Mouse (Mus musculus): Measurements from ENCODE around the gene Nol3. TPM values are rescaled to one million over a fixed set of nuclear protein-coding genes. Genes with fewer than 3 reads are reported as not detected.
"Not testable (repeated sequence)": the region's sequence is repeated elsewhere in the genome, so short reads cannot be mapped to it uniquely, and the experiment has no call there.

Nol3 gene
- polyA plus RNA-seq (2015; fragmentation: Nextera tagmentation; extraction: Ambion mirVana), result 5.2 and 5.8 TPM in 2 replicates

DNA sequence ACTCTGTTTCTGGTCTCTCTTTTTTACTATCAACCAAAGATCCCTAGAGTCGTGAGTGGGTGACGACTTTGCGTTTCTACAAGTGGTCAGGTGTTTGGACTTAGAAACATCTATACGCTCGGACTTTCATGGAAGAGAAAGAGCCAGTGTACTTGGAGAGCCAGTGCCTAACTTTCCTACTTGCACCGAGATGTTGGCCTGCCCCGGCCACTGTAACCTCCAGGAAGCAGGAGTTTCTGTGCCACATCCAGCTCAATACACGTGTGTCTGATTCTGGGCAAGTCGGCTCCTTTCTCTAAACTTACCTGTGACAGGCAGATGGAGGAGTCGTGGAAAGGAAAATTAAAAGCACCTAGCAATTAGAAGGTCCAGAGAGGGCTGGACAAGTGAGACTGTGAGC, at the start of gene Nol3:
Gene Nol3, plus strand, starts transcription at position 301 of the 400 bp plus-strand sequence.
- Histone ChIP-seq H3K4me1 (ENCODE audit: control insufficient read depth, insufficient read depth, low read length) (peaks cover 8% of the 10 kb centered on the region), H3K9ac (ENCODE audit: low read length) (peak within 1 kb of the TSS; percentile 63), H3K27me3 (ENCODE audit: control insufficient read depth, insufficient read depth, low read length) (peaks cover 69% of the 10 kb centered on the region), H3K9me3 (replicated peaks; ENCODE audit: control insufficient read depth, low read length) (no peaks in the 10 kb centered on the region), H3K4me3 (ENCODE audit: low read length) (peak within 1 kb of the TSS; percentile 47), H3K27ac (ENCODE audit: low read length) (no peak within 1 kb of the TSS), H3K36me3 (ENCODE audit: control insufficient read depth, insufficient read depth) (no peaks in the 10 kb centered on the region), H3K4me2 (ENCODE audit: low read depth, low read length) (peak within 1 kb of the TSS; percentile 68)
- WGBS, result 7% methylated on average over 10 of the region's 10 CpGs
- no peak for ATAC-seq (replicated peaks; ENCODE audit: extremely low read depth, insufficient read depth, low FRiP score)

DNA sequence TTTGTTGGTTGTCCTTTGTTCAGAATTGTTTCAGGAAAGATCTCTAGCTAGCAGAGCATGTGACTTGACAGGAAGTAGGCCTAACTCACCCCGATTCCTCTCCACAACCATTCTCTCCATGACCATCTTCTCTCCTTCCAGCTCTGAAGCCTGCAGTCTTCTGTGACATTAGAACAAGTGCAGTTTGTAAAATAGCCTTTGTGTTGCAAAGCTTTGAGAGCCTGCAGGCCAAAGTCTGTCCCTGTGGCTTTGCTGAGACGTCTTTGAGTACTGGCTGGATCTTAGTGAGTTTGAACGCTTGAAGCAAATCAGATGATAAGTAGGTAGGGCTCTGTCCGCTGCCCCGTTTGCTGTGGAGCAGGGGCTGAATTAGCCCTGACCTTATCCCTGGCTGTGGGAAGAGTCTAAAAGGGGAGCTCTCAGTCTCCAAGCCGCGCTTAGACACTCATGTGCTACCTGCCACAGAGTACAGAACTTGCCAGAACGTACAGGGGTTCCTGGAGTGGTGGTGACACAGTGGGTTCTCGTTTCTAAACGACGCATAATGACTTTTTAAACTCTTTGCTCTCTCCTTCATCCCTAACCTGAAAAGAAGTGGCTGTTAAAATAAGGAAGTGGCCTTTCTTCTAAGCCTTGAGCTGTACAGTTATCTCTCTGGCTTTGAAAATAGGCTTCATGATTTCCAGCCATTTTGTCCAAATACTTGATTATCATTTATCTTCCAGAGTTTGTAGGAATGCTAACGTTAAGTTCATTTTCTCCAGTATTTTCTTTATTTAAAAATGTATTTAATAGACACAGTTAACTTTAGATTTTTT, 44.2 kb upstream of the Nol3 start:
- H3K4me2 ChIP-seq (ENCODE audit: low read depth, low read length), result no peak overlapping the region
- no peak overlapping the region for H3K9ac ChIP-seq (ENCODE audit: low read length)
- H3K36me3 ChIP-seq (ENCODE audit: control insufficient read depth, insufficient read depth), result peaks cover 10% of the 10 kb centered on the region
- WGBS, result 70% methylated on average over 12 of the region's 12 CpGs
- H3K27me3 ChIP-seq (ENCODE audit: control insufficient read depth, insufficient read depth, low read length), result no peaks in the 10 kb centered on the region
- ATAC-seq (replicated peaks; ENCODE audit: extremely low read depth, insufficient read depth, low FRiP score), result no peak
- no peak overlapping the region for H3K4me3 ChIP-seq (ENCODE audit: low read length)
- no peaks in the 10 kb centered on the region for H3K9me3 ChIP-seq (replicated peaks; ENCODE audit: control insufficient read depth, low read length)
- H3K27ac ChIP-seq (ENCODE audit: low read length), result no peak overlapping the region
- H3K4me1 ChIP-seq (ENCODE audit: control insufficient read depth, insufficient read depth, low read length), result 0 out of 2 replicates have a peak, but pooled peaks cover 2% of the 10 kb centered on the region

DNA sequence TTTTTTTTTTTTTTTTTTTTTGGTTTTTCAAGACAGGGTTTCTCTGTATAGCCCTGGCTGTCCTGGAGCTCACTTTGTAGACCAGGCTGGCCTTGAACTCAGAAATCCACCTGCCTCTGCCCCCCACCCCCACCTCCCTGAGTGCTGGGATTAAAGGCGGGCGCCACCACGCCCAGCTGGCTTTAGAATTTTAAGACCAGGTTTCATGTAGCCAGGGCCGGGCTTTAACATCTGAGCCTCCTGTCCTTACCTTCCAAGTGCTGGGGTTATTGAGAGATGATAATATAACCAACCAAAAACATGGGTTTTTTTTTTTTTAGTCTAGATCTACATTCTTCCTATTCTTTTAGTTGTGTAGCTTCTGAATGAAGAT, 43.6 kb upstream of the Nol3 start:
- 89% methylated on average over 4 of the region's 4 CpGs for WGBS

DNA sequence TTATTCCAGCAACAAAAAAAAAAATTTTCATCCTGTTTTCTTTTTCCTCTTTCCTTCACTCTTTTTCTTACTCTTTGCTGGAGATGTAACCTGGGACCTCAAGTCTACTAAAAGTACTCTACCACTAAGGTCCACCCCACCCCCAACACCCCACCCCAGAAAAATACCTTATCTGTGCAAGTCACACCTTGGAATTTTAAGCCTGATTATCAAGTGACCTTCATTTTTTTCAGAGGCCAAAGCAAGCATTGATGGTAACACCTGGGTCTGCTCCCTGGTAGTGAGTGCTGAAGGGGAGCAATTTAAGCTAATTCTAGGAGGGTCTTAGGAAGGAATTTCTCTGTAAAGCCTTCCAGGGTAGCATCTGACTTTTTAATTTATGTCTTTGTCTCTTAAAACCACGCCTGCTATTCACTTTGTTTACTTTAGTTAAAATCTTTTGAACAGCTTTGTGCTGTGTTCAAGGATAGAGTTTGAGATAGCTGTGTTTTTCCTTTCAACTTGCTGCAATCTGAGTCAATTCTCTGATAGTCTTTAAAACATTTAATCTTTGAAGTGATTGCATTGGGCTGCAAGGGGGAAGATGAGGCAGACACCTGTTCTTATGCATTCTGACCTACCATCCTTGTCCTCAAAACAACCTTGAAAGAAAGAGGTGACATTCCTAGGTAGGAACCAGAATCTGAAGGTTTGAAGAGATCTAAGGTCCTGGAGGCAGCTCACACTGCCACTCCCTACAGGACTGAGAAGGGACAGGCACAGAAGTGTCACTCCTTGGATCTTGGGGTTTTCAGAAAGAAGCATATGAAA, 42.6 kb upstream of the Nol3 start:
- H3K27ac ChIP-seq (ENCODE audit: low read length), result no peak overlapping the region
- 0 out of 2 replicates have a peak, but pooled peaks cover 2% of the 10 kb centered on the region for H3K4me1 ChIP-seq (ENCODE audit: control insufficient read depth, insufficient read depth, low read length)
- no peak overlapping the region for H3K4me3 ChIP-seq (ENCODE audit: low read length)
- no peak for ATAC-seq (replicated peaks; ENCODE audit: extremely low read depth, insufficient read depth, low FRiP score)
- H3K9ac ChIP-seq (ENCODE audit: low read length), result no peak overlapping the region
- 73% methylated on average over 1 of the region's 1 CpGs for WGBS
- no peaks in the 10 kb centered on the region for H3K27me3 ChIP-seq (ENCODE audit: control insufficient read depth, insufficient read depth, low read length)
- peaks cover 10% of the 10 kb centered on the region for H3K36me3 ChIP-seq (ENCODE audit: control insufficient read depth, insufficient read depth)
- H3K9me3 ChIP-seq (replicated peaks; ENCODE audit: control insufficient read depth, low read length), result no peaks in the 10 kb centered on the region
- H3K4me2 ChIP-seq (ENCODE audit: low read depth, low read length), result no peak overlapping the region

More for the DNA sequence above, 43.6 kb upstream of the Nol3 start:
- not testable (repeated sequence) for H3K27me3 ChIP-seq (ENCODE audit: control insufficient read depth, insufficient read depth, low read length); H3K36me3 ChIP-seq (ENCODE audit: control insufficient read depth, insufficient read depth); H3K27ac ChIP-seq (ENCODE audit: low read length); H3K4me3 ChIP-seq (ENCODE audit: low read length); H3K9me3 ChIP-seq (replicated peaks; ENCODE audit: control insufficient read depth, low read length); ATAC-seq (replicated peaks; ENCODE audit: extremely low read depth, insufficient read depth, low FRiP score); H3K4me2 ChIP-seq (ENCODE audit: low read depth, low read length); H3K9ac ChIP-seq (ENCODE audit: low read length); H3K4me1 ChIP-seq (ENCODE audit: control insufficient read depth, insufficient read depth, low read length)

DNA sequence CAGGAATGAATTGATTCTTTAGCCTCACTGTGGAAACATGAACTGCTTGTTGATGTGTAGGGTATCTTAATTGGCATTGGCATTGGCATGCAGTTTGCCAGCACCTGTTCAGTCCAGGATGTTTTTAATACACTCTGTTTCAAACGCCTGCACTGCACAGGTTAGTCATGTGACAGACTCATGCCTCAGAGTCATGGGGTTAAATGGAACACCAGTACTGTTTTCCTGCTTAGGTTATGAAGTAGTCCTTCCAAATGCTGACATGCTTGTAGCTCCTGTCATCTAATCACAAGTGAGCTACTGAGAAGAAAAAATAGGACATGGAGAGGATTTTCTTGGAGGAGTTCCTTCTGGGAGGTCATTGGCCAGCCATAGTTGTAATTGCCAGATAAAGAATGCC, 40.7 kb upstream of the Nol3 start:
- H3K27ac ChIP-seq (ENCODE audit: low read length), result no peak overlapping the region

DNA sequence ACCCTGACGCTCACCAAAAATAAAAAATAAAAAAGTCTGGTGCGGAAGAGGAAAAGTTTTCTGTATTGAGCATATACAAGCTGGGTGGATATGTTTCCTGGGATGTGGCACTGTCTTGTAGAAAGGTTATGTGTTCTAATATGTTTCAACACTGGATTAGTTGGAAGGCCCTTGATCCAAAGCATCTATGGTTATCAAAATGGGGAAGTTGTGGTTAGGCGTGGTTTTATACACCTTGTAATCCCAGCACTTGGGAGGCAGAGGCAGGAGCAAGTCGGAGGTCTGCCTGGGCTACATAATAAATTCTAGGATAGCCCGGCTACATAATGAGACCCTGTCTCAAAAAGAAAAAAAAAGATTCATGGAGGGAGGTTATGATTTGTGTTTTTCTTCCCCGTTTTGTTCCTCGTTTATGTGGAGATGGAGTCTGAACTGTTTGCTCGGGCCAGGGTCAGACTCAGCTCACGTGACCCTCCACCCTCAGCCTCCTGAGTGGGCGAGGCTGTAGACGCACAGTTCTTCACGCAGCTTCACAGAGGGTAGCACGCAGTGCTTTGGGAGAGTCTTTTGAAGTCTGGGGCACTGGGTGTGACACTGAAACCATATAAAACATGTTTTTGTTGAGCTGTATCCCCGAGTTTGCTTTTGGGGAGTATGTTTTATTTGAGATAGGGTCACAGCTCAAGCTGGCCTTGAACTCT, 38.3 kb upstream of the Nol3 start:
- ATAC-seq (replicated peaks; ENCODE audit: extremely low read depth, insufficient read depth, low FRiP score), result no peak
- WGBS, result 88% methylated on average over 14 of the region's 14 CpGs
- no peak overlapping the region for H3K9ac ChIP-seq (ENCODE audit: low read length)
- no peak overlapping the region for H3K27ac ChIP-seq (ENCODE audit: low read length)
- peaks cover 39% of the 10 kb centered on the region for H3K36me3 ChIP-seq (ENCODE audit: control insufficient read depth, insufficient read depth)
- H3K27me3 ChIP-seq (ENCODE audit: control insufficient read depth, insufficient read depth, low read length), result no peaks in the 10 kb centered on the region
- H3K4me1 ChIP-seq (ENCODE audit: control insufficient read depth, insufficient read depth, low read length), result no peaks in the 10 kb centered on the region
- no peak overlapping the region for H3K4me2 ChIP-seq (ENCODE audit: low read depth, low read length)
- no peak overlapping the region for H3K4me3 ChIP-seq (ENCODE audit: low read length)
- no peaks in the 10 kb centered on the region for H3K9me3 ChIP-seq (replicated peaks; ENCODE audit: control insufficient read depth, low read length)

More for the DNA sequence above, 40.7 kb upstream of the Nol3 start:
- H3K9me3 ChIP-seq (replicated peaks; ENCODE audit: control insufficient read depth, low read length), result no peaks in the 10 kb centered on the region
- H3K36me3 ChIP-seq (ENCODE audit: control insufficient read depth, insufficient read depth), result peaks cover 21% of the 10 kb centered on the region
- WGBS, result 57% methylated on average over 1 of the region's 1 CpGs
- no peak overlapping the region for H3K4me3 ChIP-seq (ENCODE audit: low read length)
- 0 out of 2 replicates have a peak, but pooled peaks cover 2% of the 10 kb centered on the region for H3K4me1 ChIP-seq (ENCODE audit: control insufficient read depth, insufficient read depth, low read length)
- no peak overlapping the region for H3K4me2 ChIP-seq (ENCODE audit: low read depth, low read length)
- ATAC-seq (replicated peaks; ENCODE audit: extremely low read depth, insufficient read depth, low FRiP score), result no peak
- H3K9ac ChIP-seq (ENCODE audit: low read length), result no peak overlapping the region
- no peaks in the 10 kb centered on the region for H3K27me3 ChIP-seq (ENCODE audit: control insufficient read depth, insufficient read depth, low read length)

DNA sequence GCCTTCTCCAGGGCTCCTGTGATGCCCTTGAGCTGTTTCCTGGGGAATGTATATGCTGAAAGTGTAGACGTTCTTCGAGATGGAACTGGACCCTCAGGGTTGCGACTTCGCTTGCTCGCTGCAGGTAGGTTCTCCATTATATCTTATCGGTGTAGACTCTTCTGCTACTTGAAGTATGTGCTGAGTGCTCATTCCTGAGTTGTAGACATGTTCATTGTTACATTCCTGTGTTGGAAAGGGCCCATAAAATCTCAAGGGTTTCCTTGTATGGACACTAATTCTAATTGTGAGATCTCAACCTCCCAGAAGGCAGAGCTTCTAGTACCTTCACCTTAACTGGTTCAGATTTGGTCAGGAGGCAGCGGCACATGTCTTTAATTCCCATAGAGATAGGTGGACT, 34.9 kb upstream of the Nol3 start:
- ATAC-seq (replicated peaks; ENCODE audit: extremely low read depth, insufficient read depth, low FRiP score), result no peak
- Histone ChIP-seq H3K36me3 (ENCODE audit: control insufficient read depth, insufficient read depth) (peaks cover 31% of the 10 kb centered on the region), H3K9me3 (replicated peaks; ENCODE audit: control insufficient read depth, low read length) (no peaks in the 10 kb centered on the region), H3K9ac (ENCODE audit: low read length) (no peak overlapping the region), H3K27me3 (ENCODE audit: control insufficient read depth, insufficient read depth, low read length) (no peaks in the 10 kb centered on the region), H3K4me3 (ENCODE audit: low read length) (no peak overlapping the region), H3K27ac (ENCODE audit: low read length) (no peak overlapping the region), H3K4me2 (ENCODE audit: low read depth, low read length) (no peak overlapping the region), H3K4me1 (ENCODE audit: control insufficient read depth, insufficient read depth, low read length) (no peaks in the 10 kb centered on the region)
- 88% methylated on average over 7 of the region's 7 CpGs for WGBS

DNA sequence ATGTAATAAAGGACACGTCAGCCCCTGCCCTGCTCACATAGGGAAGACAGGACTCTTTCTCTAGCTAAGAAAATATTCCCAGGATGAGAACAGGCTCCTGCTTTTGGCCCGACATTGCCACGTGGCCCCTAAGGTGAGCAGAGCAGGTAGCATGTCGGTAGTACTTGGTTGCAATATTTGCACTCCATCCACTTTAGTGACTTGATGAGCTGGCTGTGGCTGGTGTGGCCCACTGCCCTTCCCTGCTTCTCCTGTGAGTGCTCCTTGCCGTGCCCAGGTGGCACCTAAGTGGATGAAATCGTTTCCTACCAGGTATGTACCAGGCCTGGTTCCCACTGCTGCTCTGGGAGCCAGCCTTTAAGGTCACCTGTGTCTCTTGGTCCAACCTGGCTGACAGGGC, 24.0 kb upstream of the Nol3 start:
- no peaks in the 10 kb centered on the region for H3K27me3 ChIP-seq (ENCODE audit: control insufficient read depth, insufficient read depth, low read length)
- 88% methylated on average over 6 of the region's 6 CpGs for WGBS
- no peak overlapping the region for H3K9ac ChIP-seq (ENCODE audit: low read length)
- no peak overlapping the region for H3K4me2 ChIP-seq (ENCODE audit: low read depth, low read length)
- no peaks in the 10 kb centered on the region for H3K9me3 ChIP-seq (replicated peaks; ENCODE audit: control insufficient read depth, low read length)
- H3K36me3 ChIP-seq (ENCODE audit: control insufficient read depth, insufficient read depth), result peaks cover 43% of the 10 kb centered on the region
- H3K4me3 ChIP-seq (ENCODE audit: low read length), result no peak overlapping the region
- H3K4me1 ChIP-seq (ENCODE audit: control insufficient read depth, insufficient read depth, low read length), result peaks cover 18% of the 10 kb centered on the region
- ATAC-seq (replicated peaks; ENCODE audit: extremely low read depth, insufficient read depth, low FRiP score), result no peak
- no peak overlapping the region for H3K27ac ChIP-seq (ENCODE audit: low read length)

Measured in heart, embryonic 16.5 days (tissue).